Mouse (Mus musculus) heart, adult 2 months (tissue): ENCODE measurements around the gene Sat2.

Experiments
- CTCF ChIP-seq: fragments of 200-600 bp; IDR thresholded peaks from 2 replicates; pipeline ENCODE4 v1.8.1; 2022; ENCODE audit warnings: antibody characterized with exemption, mild to moderate bottlenecking, moderate library complexity
- EP300 ChIP-seq: fragments of 200-500 bp; IDR thresholded peaks from 2 replicates; pipeline ENCODE4 v1.6.1; 2011; ENCODE audit warnings: low read depth, low read length, control low read depth; ENCODE audit not compliant: insufficient read depth
- POLR2A ChIP-seq: fragments of 200-500 bp; IDR thresholded peaks from 2 replicates; pipeline ENCODE4 v1.6.1; 2011; ENCODE audit warnings: mild to moderate bottlenecking, low read depth, low read length, control low read depth; ENCODE audit not compliant: insufficient read depth

DNA sequence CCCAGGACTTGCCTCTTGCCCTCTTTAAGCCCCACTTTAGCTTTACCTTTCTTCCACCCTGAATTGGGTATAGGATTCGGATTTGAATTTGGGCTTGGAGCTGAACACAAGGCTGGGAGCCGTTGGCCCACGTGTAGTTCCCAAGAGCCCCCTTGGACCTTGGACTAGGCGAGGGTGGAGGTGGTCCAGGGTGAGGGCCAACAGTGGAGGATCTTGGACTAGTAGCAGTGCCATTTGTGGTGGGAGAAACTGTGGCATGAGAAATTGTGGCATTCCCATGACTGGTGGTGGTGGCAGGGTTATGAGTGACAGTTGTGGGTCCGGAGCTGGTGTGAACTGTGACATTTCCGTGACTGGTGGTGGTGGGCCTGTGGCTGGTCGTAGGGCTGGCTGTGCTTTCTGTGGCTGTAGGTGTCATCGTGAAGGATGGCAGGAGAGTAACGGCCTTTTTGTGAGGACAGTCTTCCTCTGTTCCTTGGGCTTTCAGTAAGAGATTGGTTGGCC is 43.7 kb downstream of the Sat2 start:
- TF ChIP-seq CTCF (no peak), POLR2A (no peak), EP300 (no peak)
